ENCODE assay signal across 8 mouse cellular contexts in genomic region chr9:57523754-57524153, GRCm38 (mm10). TPM values are rescaled to one million over a fixed set of nuclear protein-coding genes. Genes with fewer than 3 reads are reported as not detected.
DNase-seq lines count a peak whose midpoint lies in the region; ATAC-seq and TF ChIP-seq lines count a peak whose summit lies in the region.
"Had no signal": no experiment of that assay in that cellular context is flagged by ENCODE, and none has a peak within 500 bp of the region (broad histone marks: within the 10 kb centered on the region; RNA-seq: fewer than 3 reads in every experiment).

No protein-coding gene starts in this region.

- no peak overlapping the region for H3K27ac ChIP-seq in kidney, adult 2 months (ENCODE audit: insufficient read depth, low read depth, low read length)
- H3K27ac ChIP-seq in kidney, embryonic 15.5 days, result no peak overlapping the region
- no peak overlapping the region for H3K27ac ChIP-seq in hindbrain, postnatal 0 days

- TF ChIP-seq CTCF in kidney, adult 2 months (conservative IDR thresholded peaks at IDR 0.05; ENCODE audit: insufficient read depth, insufficient read length, low read depth, low read length), result 0 out of 2 replicates have a peak, but pooled peaks have one; percentile 7
- TF ChIP-seq CTCF in hindbrain, postnatal 0 days (IDR thresholded peaks at IDR 0.05; ENCODE audit: low read depth), result peak; percentile 69

- peaks cover 18% of the 10 kb centered on the region for H3K4me1 ChIP-seq in kidney, adult 2 months (ENCODE audit: control insufficient read depth, insufficient read depth, low read length)
- peaks cover 32% of the 10 kb centered on the region for H3K4me1 ChIP-seq in kidney, embryonic 15.5 days
- H3K4me1 ChIP-seq in hindbrain, postnatal 0 days (ENCODE audit: insufficient read depth, low read length), result peaks cover 10% of the 10 kb centered on the region; the same call in 1 of the 2 replicates

- DNase-seq in kidney, adult 2 months, result peak; percentile 61
- DNase-seq in CD4-positive, CD25-positive, alpha-beta regulatory T cell, adult 2 months (ENCODE audit: low read depth, low spot score), result peak; percentile 78
- peak; percentile 34 for DNase-seq in Muller cell, postnatal 12 days (ENCODE audit: inconsistent ontology term)
- peak; percentile 91 for DNase-seq in hindbrain, postnatal 0 days (ENCODE audit: low spot score)
- no peak for DNase-seq in urinary bladder, postnatal 10 days (ENCODE audit: low spot score)
- DNase-seq: kidney, adult 11 months had no signal

- 57% methylated on average over 1 of the region's 1 CpGs for WGBS in kidney, adult 2 months
- 86% methylated on average over 1 of the region's 1 CpGs for WGBS in kidney, embryonic 15.5 days
- 83% methylated on average over 1 of the region's 1 CpGs for WGBS in hindbrain, postnatal 0 days

- H3K36me3 ChIP-seq in kidney, adult 2 months (ENCODE audit: control insufficient read depth, insufficient read depth, low read length), result no peaks in the 10 kb centered on the region
- H3K36me3 ChIP-seq in kidney, embryonic 15.5 days, result peaks cover 1% of the 10 kb centered on the region; the same call in 1 of the 2 replicates
- no peaks in the 10 kb centered on the region for H3K36me3 ChIP-seq in hindbrain, postnatal 0 days (ENCODE audit: insufficient read depth, low read length)

- no peak overlapping the region for H3K4me2 ChIP-seq in kidney, embryonic 15.5 days
- no peak overlapping the region for H3K4me2 ChIP-seq in hindbrain, postnatal 0 days (ENCODE audit: low read depth, low read length)

- no peak overlapping the region for H3K4me3 ChIP-seq in kidney, adult 2 months (ENCODE audit: insufficient read depth, low read depth, low read length)
- H3K4me3 ChIP-seq in kidney, embryonic 15.5 days (replicated peaks), result no peak overlapping the region
- no peak overlapping the region for H3K4me3 ChIP-seq in hindbrain, postnatal 0 days (ENCODE audit: low read length)

- H3K27me3 ChIP-seq in kidney, adult 2 months (replicated peaks; ENCODE audit: control insufficient read depth, insufficient read depth, low read length), result no peaks in the 10 kb centered on the region
- no peaks in the 10 kb centered on the region for H3K27me3 ChIP-seq in kidney, embryonic 15.5 days
- no peaks in the 10 kb centered on the region for H3K27me3 ChIP-seq in hindbrain, postnatal 0 days (ENCODE audit: insufficient read depth, low read length)

- no peaks in the 10 kb centered on the region for H3K9me3 ChIP-seq in kidney, embryonic 15.5 days (replicated peaks)
- no peaks in the 10 kb centered on the region for H3K9me3 ChIP-seq in hindbrain, postnatal 0 days (ENCODE audit: low read length)

- no peak for TF ChIP-seq POLR2A in kidney, adult 2 months (IDR thresholded peaks at IDR 0.05; ENCODE audit: low read depth, low read length)

- no peak overlapping the region for H3K9ac ChIP-seq in kidney, embryonic 15.5 days
- no peak overlapping the region for H3K9ac ChIP-seq in hindbrain, postnatal 0 days (replicated peaks; ENCODE audit: low read length)

- no peak for ATAC-seq in kidney, embryonic 15.5 days (replicated peaks; ENCODE audit: low FRiP score)
- ATAC-seq in hindbrain, postnatal 0 days, result no peak
- no peak for ATAC-seq in monocyte, adult 5-6 weeks (replicated peaks; ENCODE audit: insufficient number of reproducible peaks, low FRiP score, low TSS enrichment, poor library complexity, severe bottlenecking)

RNA-seq across cellular contexts. Expression of gene Cox5a, which starts 2.7 kb away (rescaled TPM):
- polyA plus RNA-seq in kidney, adult 2 months (2012; rRNA removed), result 757 and 763 TPM in 2 replicates
- polyA plus RNA-seq in kidney, embryonic 15.5 days (2015; fragmentation: Nextera tagmentation; extraction: Ambion mirVana), result 673 and 729 TPM in 2 replicates
- 212 and 237 TPM in 2 replicates for total RNA-seq in hindbrain, postnatal 0 days (2014; rRNA removed)
- polyA plus RNA-seq in hindbrain, postnatal 0 days (2015; fragmentation: Nextera tagmentation; extraction: Ambion mirVana), result 1,238 and 1,244 TPM in 2 replicates
- total RNA-seq in monocyte, adult 5-6 weeks (2017), result 54.8 to 108 TPM (median 74.5 TPM) in 3 replicates

RNA-seq across cellular contexts. Expression of gene Fam219b, which starts 13.6 kb away (rescaled TPM):
- 6.2 and 12.2 TPM in 2 replicates for polyA plus RNA-seq in kidney, adult 2 months (2012; rRNA removed)
- 18.1 and 19.0 TPM in 2 replicates for polyA plus RNA-seq in kidney, embryonic 15.5 days (2015; fragmentation: Nextera tagmentation; extraction: Ambion mirVana)
- total RNA-seq in hindbrain, postnatal 0 days (2014; rRNA removed), result 14.6 and 21.5 TPM in 2 replicates
- 22.2 and 23.2 TPM in 2 replicates for polyA plus RNA-seq in hindbrain, postnatal 0 days (2015; fragmentation: Nextera tagmentation; extraction: Ambion mirVana)
- 17.5 to 23.5 TPM (median 18.2 TPM) in 3 replicates for total RNA-seq in monocyte, adult 5-6 weeks (2017)

RNA-seq across cellular contexts. Expression of gene Rpp25, which starts 19.9 kb away (rescaled TPM):
- 0.36 and 0.94 TPM in 2 replicates for polyA plus RNA-seq in kidney, adult 2 months (2012; rRNA removed)
- 5.6 and 6.0 TPM in 2 replicates for polyA plus RNA-seq in kidney, embryonic 15.5 days (2015; fragmentation: Nextera tagmentation; extraction: Ambion mirVana)
- total RNA-seq in hindbrain, postnatal 0 days (2014; rRNA removed), result 11.7 and 19.6 TPM in 2 replicates
- 15.2 and 17.0 TPM in 2 replicates for polyA plus RNA-seq in hindbrain, postnatal 0 days (2015; fragmentation: Nextera tagmentation; extraction: Ambion mirVana)
- total RNA-seq in monocyte, adult 5-6 weeks (2017), result not detected in 3 replicates

RNA-seq across cellular contexts. Expression of gene Mpi, which starts 28.8 kb away (rescaled TPM):
- polyA plus RNA-seq in kidney, adult 2 months (2012; rRNA removed), result 62.4 and 70.4 TPM in 2 replicates
- polyA plus RNA-seq in kidney, embryonic 15.5 days (2015; fragmentation: Nextera tagmentation; extraction: Ambion mirVana), result 51.9 and 53.3 TPM in 2 replicates
- total RNA-seq in hindbrain, postnatal 0 days (2014; rRNA removed), result 67.9 and 78.6 TPM in 2 replicates
- polyA plus RNA-seq in hindbrain, postnatal 0 days (2015; fragmentation: Nextera tagmentation; extraction: Ambion mirVana), result 61.5 and 64.6 TPM in 2 replicates
- 1.9 to 7.7 TPM (median 7.5 TPM) in 3 replicates for total RNA-seq in monocyte, adult 5-6 weeks (2017)

RNA-seq across cellular contexts. Expression of gene Scamp2, which starts 37.0 kb away (rescaled TPM):
- polyA plus RNA-seq in kidney, adult 2 months (2012; rRNA removed), result 166 and 187 TPM in 2 replicates
- 74.5 and 85.5 TPM in 2 replicates for polyA plus RNA-seq in kidney, embryonic 15.5 days (2015; fragmentation: Nextera tagmentation; extraction: Ambion mirVana)
- 50.5 and 53.1 TPM in 2 replicates for total RNA-seq in hindbrain, postnatal 0 days (2014; rRNA removed)
- 47.4 and 49.3 TPM in 2 replicates for polyA plus RNA-seq in hindbrain, postnatal 0 days (2015; fragmentation: Nextera tagmentation; extraction: Ambion mirVana)
- total RNA-seq in monocyte, adult 5-6 weeks (2017), result 30.6 to 40.9 TPM (median 34.3 TPM) in 3 replicates
